Mouse (Mus musculus) midbrain, embryonic 11.5 days (tissue): Measurements from ENCODE around the gene Rint1. TPM values are rescaled to one million over a fixed set of nuclear protein-coding genes. Genes with fewer than 3 reads are reported as not detected.
A peak's percentile ranks its signal among the peaks of the same experiment; 100 is the strongest.

Experiments used
- ATAC-seq: fragments of 200-750 bp; cut with Nextera tagmentation; 2 replicates; pipeline ENCODE4 v1.8.0; 2017; ENCODE audit warnings: moderate TSS enrichment, moderate library complexity; ENCODE audit not compliant: low FRiP score
- DNase-seq: peaks from one replicate; pipeline ENCODE4 v3.0.0; 2015; ENCODE audit warnings: low spot score; ENCODE audit errors: missing footprints
- H3K27ac ChIP-seq: fragments of 300-500 bp; sonication (generic); 2 replicates; pipeline ENCODE4 v1.5.1; 2014; ENCODE audit warnings: low read depth, low read length
- H3K27me3 ChIP-seq: fragments of 300-500 bp; sonication (generic); 2 replicates; pipeline ENCODE4 v1.6.1; 2014; ENCODE audit warnings: mild to moderate bottlenecking, low read length, moderate library complexity, mixed read lengths; ENCODE audit not compliant: control insufficient read depth, insufficient read depth
- H3K36me3 ChIP-seq: fragments of 300-500 bp; sonication (generic); 2 replicates; pipeline ENCODE4 v1.6.1; 2014; ENCODE audit warnings: mild to moderate bottlenecking, low read length, moderate library complexity, mixed read lengths; ENCODE audit not compliant: control insufficient read depth, insufficient read depth
- H3K4me1 ChIP-seq: fragments of 300-500 bp; sonication (generic); 2 replicates; pipeline ENCODE4 v1.6.1; 2014; ENCODE audit warnings: low read length; ENCODE audit not compliant: control insufficient read depth, insufficient read depth
- H3K4me2 ChIP-seq: fragments of 300-500 bp; sonication (generic); 2 replicates; pipeline ENCODE4 v1.6.1; 2014; ENCODE audit warnings: mild to moderate bottlenecking, moderate library complexity
- H3K4me3 ChIP-seq: fragments of 300-500 bp; sonication (generic); 2 replicates; pipeline ENCODE4 v1.5.1; 2014; ENCODE audit warnings: low read depth, low read length
- H3K9ac ChIP-seq: fragments of 300-500 bp; sonication (generic); 2 replicates; pipeline ENCODE4 v1.6.1; 2014; ENCODE audit warnings: low read length
- H3K9me3 ChIP-seq: fragments of 300-500 bp; sonication (generic); 2 replicates; pipeline ENCODE4 v1.6.1; 2016; ENCODE audit warnings: low read length; ENCODE audit not compliant: control insufficient read depth
- WGBS: fragments of 180-500 bp; shearing (Covaris S2); extraction: QIAGEN DNeasy Blood & Tissue Kit; methylation state at CpG from one replicate; pipeline ENCODE4 v1.1.7; 2014; 5-methylcytosine and 5-hydroxymethylcytosine counted together
- polyA plus RNA-seq: library from polyadenylated mRNA; unstranded; fragments of >200 nt; fragmentation: Nextera tagmentation; extraction: Ambion mirVana; gene quantifications from 2 replicates; pipeline ENCODE4 v1.2.1, GENCODE M21; 2014

Gene Rint1
- 24.9 and 28.1 TPM in 2 replicates for polyA plus RNA-seq

DNA sequence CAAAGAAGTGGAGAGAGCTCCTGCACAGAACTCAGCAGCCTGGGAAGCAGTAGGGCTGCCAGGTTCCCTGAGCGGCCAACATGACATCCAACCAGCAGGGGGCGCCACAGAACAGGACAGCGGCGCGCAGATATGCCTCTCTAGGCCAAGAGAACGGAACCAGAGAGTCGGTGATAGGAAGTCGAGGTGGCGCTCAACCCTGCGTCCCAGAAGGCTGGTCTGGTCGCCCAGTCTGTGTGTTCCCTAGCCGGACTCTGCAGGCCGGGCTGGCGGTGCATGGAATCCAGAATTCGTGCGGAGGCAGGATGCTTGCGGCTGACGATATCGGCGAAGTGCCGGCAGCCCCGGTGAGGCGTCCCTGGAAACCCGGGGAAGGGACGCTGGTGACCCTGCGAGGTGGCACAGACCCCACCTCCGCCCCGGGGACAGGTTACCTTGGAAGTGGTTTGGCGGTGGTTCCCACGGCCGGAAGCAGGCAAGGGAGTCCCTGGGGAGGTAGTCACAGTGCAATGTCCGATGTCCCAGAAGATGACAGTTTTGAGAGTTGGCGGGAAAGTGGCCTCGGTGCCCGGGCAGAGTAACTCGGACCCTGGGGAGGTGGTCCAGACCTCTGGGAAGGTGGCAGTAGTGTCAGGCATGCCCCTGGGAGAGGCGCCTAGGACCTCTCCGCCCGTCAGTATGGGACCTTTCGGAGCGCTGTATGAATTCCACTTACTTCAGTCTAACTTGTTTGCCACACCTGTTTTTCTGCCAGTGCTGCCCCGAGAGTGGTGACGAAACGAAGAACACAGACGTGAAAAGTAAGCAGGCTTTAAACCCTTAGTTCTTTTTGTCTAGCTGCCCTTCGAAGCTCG, at the start of gene Rint1:
Gene Rint1, plus strand, starts transcription at position 176 of the 854 bp plus-strand sequence.
- H3K9ac ChIP-seq: peak within 1 kb of the TSS; percentile 89
- WGBS: 3% methylated on average over 47 of the region's 47 CpGs
- H3K4me2 ChIP-seq: peak within 1 kb of the TSS; percentile 83
- peaks cover 8% of the 10 kb centered on the region for H3K4me1 ChIP-seq
- no peaks in the 10 kb centered on the region for H3K9me3 ChIP-seq
- DNase-seq (peak; percentile 100), ATAC-seq (peak; percentile 86)
- no peaks in the 10 kb centered on the region for H3K27me3 ChIP-seq
- peak within 1 kb of the TSS; percentile 91 for H3K4me3 ChIP-seq
- H3K36me3 ChIP-seq: no peaks in the 10 kb centered on the region
- peak within 1 kb of the TSS; percentile 41; the same call in 1 of the 2 replicates for H3K27ac ChIP-seq

GRCm38 (mm10) chr5:23743261-23743660, 44.2 kb upstream of the Rint1 start:
- WGBS: 95% methylated on average over 12 of the region's 12 CpGs
- ATAC-seq: no peak
- Histone ChIP-seq H3K4me3 (no peak overlapping the region), H3K9me3 (no peaks in the 10 kb centered on the region), H3K36me3 (peaks cover 12% of the 10 kb centered on the region; the same call in 1 of the 2 replicates), H3K27me3 (no peaks in the 10 kb centered on the region), H3K4me2 (no peak overlapping the region), H3K27ac (no peak overlapping the region), H3K9ac (no peak overlapping the region), H3K4me1 (no peaks in the 10 kb centered on the region)
- no peak for DNase-seq

DNA sequence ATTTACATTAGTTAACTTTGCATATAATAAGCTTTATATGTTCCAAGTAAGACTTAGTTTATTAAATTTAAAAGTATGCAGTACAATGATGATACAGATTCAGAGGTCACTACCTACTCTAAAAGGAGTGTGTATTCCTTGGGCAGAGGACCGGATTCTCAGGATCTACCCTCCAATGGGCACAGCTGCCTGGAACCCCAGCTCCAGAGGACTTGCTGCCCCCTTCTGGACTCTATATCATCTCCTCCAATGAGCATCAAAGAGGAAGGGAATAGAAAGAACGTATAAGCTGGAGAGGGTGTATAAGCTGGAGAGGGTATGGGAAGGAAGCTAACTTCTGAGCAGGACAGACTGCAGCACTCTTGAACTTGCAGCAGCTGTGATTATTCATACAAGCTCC, 37.6 kb upstream of the Rint1 start:
- Histone ChIP-seq H3K27ac (no peak overlapping the region), H3K36me3 (peaks cover 7% of the 10 kb centered on the region; the same call in 1 of the 2 replicates), H3K9me3 (no peaks in the 10 kb centered on the region), H3K4me1 (no peaks in the 10 kb centered on the region), H3K27me3 (no peaks in the 10 kb centered on the region), H3K4me2 (no peak overlapping the region), H3K9ac (no peak overlapping the region), H3K4me3 (no peak overlapping the region)
- ATAC-seq (no peak), DNase-seq (no peak)
- WGBS: 66% methylated on average over 2 of the region's 2 CpGs

- WGBS: 97% methylated on average over 9 of the region's 9 CpGs
- Histone ChIP-seq H3K27ac (no peak overlapping the region), H3K9ac (no peak overlapping the region), H3K4me1 (no peaks in the 10 kb centered on the region), H3K36me3 (peaks cover 9% of the 10 kb centered on the region), H3K9me3 (no peaks in the 10 kb centered on the region), H3K4me3 (no peak overlapping the region), H3K27me3 (no peaks in the 10 kb centered on the region), H3K4me2 (no peak overlapping the region)
- no peak for ATAC-seq
- DNase-seq: no peak
These were observed 31.9 kb upstream of the Rint1 start for GRCm38 (mm10) chr5:23755591-23755990.

- H3K4me3 ChIP-seq: no peak overlapping the region
- H3K4me2 ChIP-seq: no peak overlapping the region
- no peak overlapping the region for H3K9ac ChIP-seq
- no peaks in the 10 kb centered on the region for H3K9me3 ChIP-seq
- H3K27ac ChIP-seq: no peak overlapping the region
- H3K36me3 ChIP-seq: peaks cover 9% of the 10 kb centered on the region
- DNase-seq (no peak), ATAC-seq (no peak)
- 96% methylated on average over 4 of the region's 4 CpGs for WGBS
- H3K27me3 ChIP-seq: no peaks in the 10 kb centered on the region
- H3K4me1 ChIP-seq: no peaks in the 10 kb centered on the region
These were observed 31.1 kb upstream of the Rint1 start for GRCm38 (mm10) chr5:23756368-23756767.

GRCm38 (mm10) chr5:23758633-23759032, 28.9 kb upstream of the Rint1 start:
- Histone ChIP-seq H3K36me3 (peaks cover 9% of the 10 kb centered on the region), H3K9ac (no peak overlapping the region), H3K4me2 (no peak overlapping the region), H3K27me3 (no peaks in the 10 kb centered on the region), H3K4me1 (no peaks in the 10 kb centered on the region), H3K9me3 (no peaks in the 10 kb centered on the region), H3K27ac (no peak overlapping the region), H3K4me3 (no peak overlapping the region)
- WGBS: 65% methylated on average over 2 of the region's 2 CpGs
- peak; percentile 46; the same call in 1 of the 2 replicates for ATAC-seq
- DNase-seq: no peak

DNA sequence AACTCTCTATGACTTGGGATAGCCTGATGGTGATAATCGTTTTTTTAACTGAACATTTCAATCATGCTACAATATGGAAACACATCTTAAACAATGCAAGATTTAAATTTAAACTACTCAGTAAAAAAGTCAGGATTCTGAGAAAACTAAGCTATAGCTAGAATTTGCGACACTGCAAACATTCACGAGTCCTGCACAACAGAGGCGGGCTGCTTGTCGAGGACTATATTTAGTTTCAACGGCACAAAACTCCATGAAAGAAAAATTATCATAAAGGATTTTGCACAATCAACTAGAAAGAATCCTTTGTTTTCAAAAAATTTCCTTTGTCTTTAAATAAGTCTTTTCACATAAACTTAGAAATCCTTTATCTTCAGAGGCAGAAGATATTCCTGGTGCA, 25.0 kb upstream of the Rint1 start:
- Histone ChIP-seq H3K9ac (no peak overlapping the region), H3K27ac (no peak overlapping the region), H3K4me1 (no peaks in the 10 kb centered on the region), H3K36me3 (no peaks in the 10 kb centered on the region; the same call in 1 of the 2 replicates), H3K4me3 (no peak overlapping the region), H3K4me2 (no peak overlapping the region), H3K27me3 (no peaks in the 10 kb centered on the region), H3K9me3 (no peaks in the 10 kb centered on the region)
- no peak for ATAC-seq
- 96% methylated on average over 6 of the region's 6 CpGs for WGBS
- DNase-seq: no peak

DNA sequence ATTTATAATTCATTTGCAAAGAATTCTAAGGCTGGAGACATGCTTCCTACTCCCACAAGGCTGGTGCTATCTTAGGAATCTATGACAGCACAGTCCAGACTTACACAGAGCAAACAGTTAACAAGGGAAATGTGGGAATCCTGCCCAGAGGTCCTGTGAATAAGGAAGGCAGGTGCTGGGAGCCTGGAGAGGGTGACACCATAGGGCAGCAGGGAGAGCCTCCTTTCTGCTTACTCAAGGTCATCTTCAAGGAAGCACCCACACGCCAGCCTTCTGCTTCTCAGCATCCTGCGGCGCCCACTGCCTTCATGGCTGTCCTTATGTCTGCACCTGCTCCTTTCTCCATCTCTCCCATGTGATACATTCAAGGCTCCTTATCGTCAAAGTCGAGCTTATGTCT, 23.0 kb upstream of the Rint1 start:
- no peak for ATAC-seq
- no peak for DNase-seq
- Histone ChIP-seq H3K27me3 (no peaks in the 10 kb centered on the region), H3K9ac (no peak overlapping the region), H3K36me3 (no peaks in the 10 kb centered on the region), H3K27ac (no peak overlapping the region), H3K4me3 (no peak overlapping the region), H3K9me3 (no peaks in the 10 kb centered on the region), H3K4me1 (no peaks in the 10 kb centered on the region), H3K4me2 (no peak overlapping the region)
- 93% methylated on average over 5 of the region's 5 CpGs for WGBS

GRCm38 (mm10) chr5:23771105-23771504, 16.4 kb upstream of the Rint1 start:
- no peaks in the 10 kb centered on the region for H3K36me3 ChIP-seq
- H3K4me1 ChIP-seq: no peaks in the 10 kb centered on the region
- H3K9ac ChIP-seq: no peak overlapping the region
- H3K27me3 ChIP-seq: no peaks in the 10 kb centered on the region
- H3K9me3 ChIP-seq: no peaks in the 10 kb centered on the region
- DNase-seq (no peak), ATAC-seq (no peak)
- WGBS: 72% methylated on average over 8 of the region's 8 CpGs
- H3K27ac ChIP-seq: no peak overlapping the region
- H3K4me3 ChIP-seq: no peak overlapping the region
- H3K4me2 ChIP-seq: no peak overlapping the region
